Mouse (Mus musculus): Measurements from ENCODE around the gene Frk.
"Not testable (repeated sequence)": the region's sequence is repeated elsewhere in the genome, so short reads cannot be mapped to it uniquely, and the experiment has no call there.

Frk gene

DNA sequence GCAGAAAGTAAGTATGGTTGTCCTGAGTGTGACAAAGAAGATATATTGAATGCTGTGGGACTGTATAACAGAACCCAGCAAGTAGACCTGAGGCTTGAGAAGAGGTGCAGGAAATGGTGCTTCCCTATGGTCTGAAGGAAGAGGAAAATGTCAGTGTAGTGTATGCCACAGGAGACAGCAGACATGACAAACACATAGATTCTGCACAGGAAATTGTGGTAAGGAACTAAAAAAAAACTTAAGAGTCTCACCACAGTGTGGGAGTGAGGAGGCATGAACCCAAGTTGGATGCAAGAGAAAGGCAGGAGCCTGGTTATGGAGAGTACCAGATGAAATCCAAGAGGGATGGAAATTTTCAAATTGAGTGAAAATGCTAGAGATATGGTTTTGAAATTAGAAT is 132.3 kb downstream of the Frk start:
- no peak for DNase-seq (ENCODE audit: low read depth, low spot score)

DNA sequence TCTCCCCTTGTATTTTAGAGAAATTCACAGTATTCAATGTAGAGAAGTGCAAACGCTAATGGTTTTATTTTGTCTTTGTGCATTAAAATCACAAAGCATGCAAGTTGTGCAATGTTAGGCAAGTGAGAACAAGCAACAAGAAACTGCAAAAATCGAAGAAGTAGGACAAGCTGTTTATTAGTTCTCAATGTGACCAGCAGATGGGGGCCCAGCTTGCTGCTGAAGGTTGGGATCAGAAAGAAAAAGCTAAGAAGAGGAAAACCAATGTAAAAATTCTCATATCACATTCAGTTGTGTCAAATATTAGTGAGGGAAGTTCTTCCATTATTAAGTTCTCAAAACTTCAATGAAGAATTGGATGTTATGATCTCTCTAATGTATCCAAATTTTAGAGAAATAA is 134.0 kb downstream of the Frk start:
- DNase-seq (ENCODE audit: low read depth, low spot score) = peak; percentile 2

DNA sequence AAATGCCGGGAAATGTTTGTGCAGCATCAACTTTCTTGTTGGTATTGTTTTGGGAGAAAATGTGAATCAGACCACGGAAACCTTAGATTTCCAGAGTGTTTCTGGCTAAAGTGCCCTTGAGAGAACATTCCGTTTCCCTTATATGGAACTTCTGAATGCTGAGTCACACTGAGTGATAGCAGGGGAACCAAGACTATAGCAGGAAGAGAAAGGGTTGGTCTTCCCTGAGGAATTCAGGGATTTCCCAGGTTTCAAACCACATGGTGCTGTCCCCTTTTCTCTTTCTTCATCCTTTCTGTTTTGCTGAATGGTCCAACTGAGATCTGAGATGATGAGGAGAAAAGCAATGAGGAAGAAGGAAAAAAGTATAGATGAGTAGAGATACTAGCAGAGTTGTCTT is 135.3 kb downstream of the Frk start:
- DNase-seq (ENCODE audit: low read depth, low spot score) = no peak

DNA sequence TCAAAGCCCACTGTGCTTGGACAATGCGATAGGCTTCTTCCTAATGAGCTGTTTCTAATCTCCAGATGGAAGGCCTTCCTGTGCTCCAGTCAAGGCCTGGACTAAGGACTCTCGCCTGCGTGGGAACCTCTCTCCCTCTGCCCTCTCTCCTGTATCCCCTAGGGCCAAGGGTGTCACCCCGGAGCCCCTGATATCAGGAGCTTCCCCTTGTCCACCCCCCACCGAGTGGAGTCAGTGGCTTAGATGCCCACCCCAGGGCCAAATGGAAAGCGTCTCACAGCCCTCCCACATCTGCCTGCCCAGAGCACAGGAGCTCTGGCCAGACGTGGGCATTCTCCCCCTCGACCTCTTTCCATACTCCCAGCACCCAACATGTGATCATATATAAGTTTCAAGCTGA is 137.3 kb downstream of the Frk start:
- not testable (repeated sequence) for DNase-seq (ENCODE audit: low read depth, low spot score)

DNA sequence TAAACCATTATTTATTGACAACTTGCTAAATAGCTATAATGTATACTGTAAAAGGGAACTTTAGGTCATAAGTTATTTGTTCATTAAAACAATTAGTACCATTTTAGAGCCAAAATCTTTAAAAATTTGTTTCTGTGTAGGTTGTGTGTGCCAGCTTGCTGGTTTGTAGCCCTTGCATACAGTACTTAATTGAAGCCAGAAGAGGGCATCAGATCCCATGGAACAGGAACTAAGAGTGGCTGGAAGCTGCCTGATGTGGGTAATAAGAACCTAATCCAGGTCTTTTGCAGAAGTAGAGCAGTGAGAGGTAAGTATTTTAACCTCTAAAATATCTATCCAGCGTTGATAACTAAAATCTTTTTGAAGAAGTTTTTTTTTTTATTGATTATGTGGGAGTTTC is 155.0 kb downstream of the Frk start:
- DNase-seq (ENCODE audit: low read depth, low spot score) = no peak

Data from embryo, embryonic 11.5 days (tissue).